14 mouse cellular contexts compared by ENCODE assay signal in the genomic region with DNA sequence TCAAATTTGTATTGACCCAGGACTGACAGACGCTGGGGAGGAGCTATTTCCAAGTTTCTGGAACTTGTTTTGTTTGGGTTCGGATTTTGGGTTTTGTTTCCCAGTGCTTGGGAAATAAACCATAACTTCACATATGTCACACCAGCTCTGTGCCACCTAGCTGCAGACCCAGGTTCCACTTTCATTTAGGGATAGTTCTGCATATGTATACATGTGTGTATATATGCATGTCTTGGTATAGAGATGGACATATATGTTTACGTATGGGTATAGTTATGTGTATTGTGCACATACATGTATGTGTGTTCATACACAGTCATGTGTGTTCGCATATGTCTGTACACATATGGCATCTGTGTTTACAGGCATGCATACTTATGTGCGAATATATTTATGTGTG.
DNase-seq lines count a peak whose midpoint lies in the region; ATAC-seq lines count a peak whose summit lies in the region.
"Had no signal": no experiment of that assay in that cellular context is flagged by ENCODE, and none has a peak within 500 bp of the region (broad histone marks: within the 10 kb centered on the region; RNA-seq: fewer than 3 reads in every experiment).

No protein-coding gene starts in this region.

- no peak overlapping the region for H3K4me3 ChIP-seq in kidney, embryonic 16.5 days (ENCODE audit: low read length)
- H3K4me3 ChIP-seq in forebrain, embryonic 14.5 days (ENCODE audit: low read depth, low read length): no peak overlapping the region
- no peak overlapping the region for H3K4me3 ChIP-seq in hindbrain, embryonic 12.5 days
- H3K4me3 ChIP-seq in midbrain, embryonic 14.5 days (replicated peaks; ENCODE audit: low read depth, low read length): no peak overlapping the region
- H3K4me3 ChIP-seq: embryonic facial prominence, embryonic 12.5 days; gastrocnemius, adult 2 months; heart, adult 2 months had no signal

- H3K9me3 ChIP-seq in kidney, embryonic 16.5 days (ENCODE audit: low read length): no peaks in the 10 kb centered on the region
- no peaks in the 10 kb centered on the region for H3K9me3 ChIP-seq in forebrain, embryonic 14.5 days (replicated peaks; ENCODE audit: control insufficient read depth, low read length)
- no peaks in the 10 kb centered on the region for H3K9me3 ChIP-seq in hindbrain, embryonic 12.5 days (replicated peaks)
- no peaks in the 10 kb centered on the region for H3K9me3 ChIP-seq in midbrain, embryonic 14.5 days (ENCODE audit: control insufficient read depth, low read length)
- H3K9me3 ChIP-seq: embryonic facial prominence, embryonic 12.5 days had no signal

- H3K36me3 ChIP-seq in kidney, embryonic 16.5 days (ENCODE audit: insufficient read depth, low read length): no peaks in the 10 kb centered on the region
- no peaks in the 10 kb centered on the region for H3K36me3 ChIP-seq in forebrain, embryonic 14.5 days (ENCODE audit: control insufficient read depth, insufficient read depth, low read length)
- H3K36me3 ChIP-seq in hindbrain, embryonic 12.5 days: peaks cover 3% of the 10 kb centered on the region; the same call in 1 of the 2 replicates
- H3K36me3 ChIP-seq in midbrain, embryonic 14.5 days (ENCODE audit: control insufficient read depth, insufficient read depth, low read length): no peaks in the 10 kb centered on the region
- H3K36me3 ChIP-seq: embryonic facial prominence, embryonic 12.5 days had no signal

- peaks cover 23% of the 10 kb centered on the region for H3K27me3 ChIP-seq in kidney, embryonic 16.5 days (ENCODE audit: insufficient read depth, low read length)
- H3K27me3 ChIP-seq in forebrain, embryonic 14.5 days (replicated peaks; ENCODE audit: control insufficient read depth, insufficient read depth, low read length): peaks cover 41% of the 10 kb centered on the region
- H3K27me3 ChIP-seq in hindbrain, embryonic 12.5 days: peaks cover 50% of the 10 kb centered on the region
- H3K27me3 ChIP-seq in midbrain, embryonic 14.5 days (ENCODE audit: control insufficient read depth, insufficient read depth, low read length): no peaks in the 10 kb centered on the region
- H3K27me3 ChIP-seq: embryonic facial prominence, embryonic 12.5 days had no signal

- H3K4me2 ChIP-seq in kidney, embryonic 16.5 days (replicated peaks; ENCODE audit: low read depth, low read length): peak overlapping the region; percentile 22; the same call in 1 of the 2 replicates
- peak overlapping the region; percentile 30 for H3K4me2 ChIP-seq in forebrain, embryonic 14.5 days (ENCODE audit: low read length)
- H3K4me2 ChIP-seq in hindbrain, embryonic 12.5 days (replicated peaks): no peak overlapping the region
- H3K4me2 ChIP-seq in midbrain, embryonic 14.5 days (ENCODE audit: low read length): no peak overlapping the region
- H3K4me2 ChIP-seq: embryonic facial prominence, embryonic 12.5 days had no signal

- H3K27ac ChIP-seq in kidney, embryonic 16.5 days (ENCODE audit: low read length): no peak overlapping the region
- H3K27ac ChIP-seq in forebrain, embryonic 14.5 days (ENCODE audit: low read depth, low read length): peak overlapping the region; percentile 83; the same call in 1 of the 2 replicates
- H3K27ac ChIP-seq in hindbrain, embryonic 12.5 days: peak overlapping the region; percentile 80
- peak overlapping the region; percentile 75 for H3K27ac ChIP-seq in midbrain, embryonic 14.5 days (replicated peaks; ENCODE audit: low read depth, low read length)
- H3K27ac ChIP-seq: embryonic facial prominence, embryonic 12.5 days; gastrocnemius, adult 2 months; heart, adult 2 months had no signal

- peak; percentile 20; the same call in 1 of the 2 replicates for ATAC-seq in kidney, embryonic 16.5 days (ENCODE audit: low FRiP score, low TSS enrichment)
- ATAC-seq in forebrain, embryonic 14.5 days: peak; percentile 40
- ATAC-seq in hindbrain, embryonic 12.5 days (ENCODE audit: low FRiP score): peak; percentile 15; the same call in 1 of the 2 replicates
- no peak for ATAC-seq in midbrain, embryonic 14.5 days (ENCODE audit: low FRiP score, low TSS enrichment)
- no peak for ATAC-seq in activated CD4-positive, CD25-positive, alpha-beta regulatory T cell, adult 4 months
- ATAC-seq: inflammation-experienced regulatory T-cells, adult 6 months had no signal

- DNase-seq in kidney, adult 9 months: no peak
- no peak for DNase-seq in forebrain, embryonic 14.5 days (ENCODE audit: low spot score)
- no peak for DNase-seq in midbrain, embryonic 14.5 days
- no peak for DNase-seq in retina, postnatal 1 day
- DNase-seq in urinary bladder, adult 2 months (ENCODE audit: low spot score): no peak
- DNase-seq: adrenal gland, adult 8-10 months; gastrocnemius, adult 2 months; heart, adult 2 months; lung, postnatal 14 days had no signal

- no peak overlapping the region for H3K9ac ChIP-seq in kidney, embryonic 16.5 days (replicated peaks; ENCODE audit: low read length)
- no peak overlapping the region for H3K9ac ChIP-seq in forebrain, embryonic 14.5 days (ENCODE audit: low read length)
- H3K9ac ChIP-seq in hindbrain, embryonic 12.5 days: no peak overlapping the region
- H3K9ac ChIP-seq in midbrain, embryonic 14.5 days (replicated peaks; ENCODE audit: low read length): no peak overlapping the region
- H3K9ac ChIP-seq: embryonic facial prominence, embryonic 12.5 days had no signal

- 55% methylated on average over 5 of the region's 5 CpGs for WGBS in kidney, embryonic 16.5 days
- WGBS in forebrain, embryonic 14.5 days: 48% methylated on average over 5 of the region's 5 CpGs
- WGBS in hindbrain, embryonic 12.5 days: 73% methylated on average over 5 of the region's 5 CpGs
- 84% methylated on average over 5 of the region's 5 CpGs for WGBS in midbrain, embryonic 14.5 days

- H3K4me1 ChIP-seq in kidney, embryonic 16.5 days (ENCODE audit: insufficient read depth, low read length): peaks cover 18% of the 10 kb centered on the region
- H3K4me1 ChIP-seq in forebrain, embryonic 14.5 days (ENCODE audit: control insufficient read depth, insufficient read depth, low read length): peaks cover 20% of the 10 kb centered on the region
- peaks cover 24% of the 10 kb centered on the region for H3K4me1 ChIP-seq in hindbrain, embryonic 12.5 days
- H3K4me1 ChIP-seq in midbrain, embryonic 14.5 days (ENCODE audit: control insufficient read depth, insufficient read depth, low read length): peaks cover 22% of the 10 kb centered on the region

Comparison
In these comparisons a context has a peak if more than half of its experiments do, and no peak if none do; other contexts are left out.
1. ATAC-seq: peak in kidney, embryonic 16.5 days (single experiment), forebrain, embryonic 14.5 days (single experiment) and hindbrain, embryonic 12.5 days (single experiment); none in midbrain, embryonic 14.5 days (single experiment) and activated CD4-positive, CD25-positive, alpha-beta regulatory T cell, adult 4 months (single experiment).
2. H3K4me2 ChIP-seq: peak in kidney, embryonic 16.5 days (single experiment) and forebrain, embryonic 14.5 days (single experiment); none in hindbrain, embryonic 12.5 days (single experiment) and midbrain, embryonic 14.5 days (single experiment).